Mouse (Mus musculus): ENCODE data around the gene Aebp1.
A peak's percentile ranks its signal among the peaks of the same experiment; 100 is the strongest.
"Not testable (repeated sequence)": the region's sequence is repeated elsewhere in the genome, so short reads cannot be mapped to it uniquely, and the experiment has no call there.

Gene Aebp1

GRCm38 (mm10) chr11:5855902-5856301 lies 5.8 kb upstream of the Aebp1 start:
- no peak for DNase-seq (ENCODE audit: low spot score)

- no peak for DNase-seq (ENCODE audit: low spot score)
Measured at GRCm38 (mm10) chr11:5856479-5857130, 5.1 kb upstream of the Aebp1 start.

GRCm38 (mm10) chr11:5858723-5859122 lies 3.0 kb upstream of the Aebp1 start:
- no peak for DNase-seq (ENCODE audit: low spot score)

DNA sequence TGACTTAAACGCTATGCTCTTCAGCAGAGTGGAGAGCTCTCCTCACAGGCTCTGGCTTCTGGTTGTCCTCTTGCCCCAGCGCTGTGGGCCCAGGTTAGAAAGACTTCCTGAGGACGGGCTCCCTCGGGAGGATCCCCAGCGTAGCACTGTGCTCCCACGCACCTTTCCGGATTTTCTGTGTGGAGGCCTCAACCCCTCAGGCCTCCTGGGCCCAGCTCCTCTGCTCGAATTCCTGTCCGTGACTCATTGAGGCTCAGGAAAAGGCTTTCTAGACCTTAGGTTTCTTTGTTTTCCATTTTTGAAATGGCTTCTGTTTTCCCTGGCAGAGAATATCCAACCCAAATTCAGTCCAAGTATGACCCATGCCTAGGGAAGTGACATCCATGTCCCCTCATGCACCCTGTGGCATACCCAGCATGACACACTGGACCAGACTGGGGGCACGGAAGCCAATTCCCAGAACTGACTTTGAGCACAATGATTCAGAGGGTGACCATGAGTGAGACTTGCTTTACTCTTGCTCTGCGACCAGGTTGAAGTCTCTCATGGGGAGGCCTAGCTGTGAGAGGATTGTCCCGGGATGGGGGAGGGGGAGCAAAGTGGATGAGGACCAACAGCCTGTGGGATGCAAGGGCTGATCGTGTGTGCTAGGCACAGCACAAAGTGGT lies 1.7 kb upstream of the Aebp1 start:
- no peak for DNase-seq (ENCODE audit: low spot score)

GRCm38 (mm10) chr11:5860639-5861038 lies 1.1 kb upstream of the Aebp1 start:
- DNase-seq (ENCODE audit: low spot score), result no peak

DNA sequence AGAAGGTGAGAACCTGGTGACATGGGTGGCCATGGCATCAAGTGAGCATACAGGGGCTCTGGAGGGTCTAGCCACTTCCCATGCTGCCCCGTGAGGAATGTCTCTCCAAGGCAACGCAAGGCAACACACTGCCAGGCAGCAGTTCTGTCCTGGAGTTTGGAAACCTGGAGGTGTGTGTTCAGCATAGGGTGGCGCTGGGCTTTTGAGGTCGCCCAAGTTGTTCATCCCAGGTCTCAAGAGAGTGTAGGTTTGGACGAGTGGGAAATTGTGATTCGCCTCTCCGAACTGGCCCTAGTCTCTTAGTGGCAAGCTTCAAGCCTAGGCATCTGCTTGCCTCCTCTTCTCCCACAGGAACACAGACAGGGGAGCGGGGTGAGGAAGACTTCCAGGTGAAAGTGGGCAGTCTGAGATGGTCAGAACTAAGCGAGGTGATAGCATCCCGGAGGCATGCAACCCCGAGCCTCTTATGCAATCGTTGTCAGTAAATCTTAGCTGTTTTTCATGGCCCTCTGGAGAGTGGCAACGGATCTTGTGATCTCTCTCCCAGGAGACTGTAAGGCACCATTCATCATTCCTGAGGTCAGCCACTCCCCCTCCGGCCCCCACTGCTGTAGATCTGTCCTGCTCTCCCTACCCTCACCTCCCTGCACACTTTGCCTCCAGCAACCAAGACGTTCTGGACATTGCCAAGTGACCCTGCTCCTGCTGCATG lies 803 bp downstream of the Aebp1 start:
- DNase-seq (ENCODE audit: low spot score), result no peak

GRCm38 (mm10) chr11:5867196-5867595 lies 5.4 kb downstream of the Aebp1 start:
- no peak for DNase-seq (ENCODE audit: low spot score)

DNA sequence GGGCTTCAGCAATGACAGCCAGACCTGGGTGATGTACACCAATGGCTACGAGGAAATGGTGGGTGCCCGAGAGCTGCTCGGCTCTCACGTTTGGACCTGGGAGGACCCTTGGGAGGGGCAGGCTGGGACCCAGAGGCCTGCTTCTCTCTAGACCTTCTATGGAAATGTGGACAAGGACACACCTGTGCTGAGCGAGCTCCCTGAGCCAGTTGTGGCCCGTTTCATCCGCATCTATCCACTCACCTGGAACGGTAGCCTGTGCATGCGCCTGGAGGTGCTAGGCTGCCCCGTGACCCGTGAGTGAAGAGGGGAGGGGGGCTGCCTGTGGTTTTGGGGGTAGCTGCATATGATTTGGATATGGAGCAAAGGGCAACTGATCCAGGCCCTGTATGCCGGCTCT lies 6.6 kb downstream of the Aebp1 start:
- no peak for DNase-seq (ENCODE audit: low spot score)

- DNase-seq (ENCODE audit: low spot score), result no peak
Measured at GRCm38 (mm10) chr11:5869331-5869730, 7.6 kb downstream of the Aebp1 start.

DNA sequence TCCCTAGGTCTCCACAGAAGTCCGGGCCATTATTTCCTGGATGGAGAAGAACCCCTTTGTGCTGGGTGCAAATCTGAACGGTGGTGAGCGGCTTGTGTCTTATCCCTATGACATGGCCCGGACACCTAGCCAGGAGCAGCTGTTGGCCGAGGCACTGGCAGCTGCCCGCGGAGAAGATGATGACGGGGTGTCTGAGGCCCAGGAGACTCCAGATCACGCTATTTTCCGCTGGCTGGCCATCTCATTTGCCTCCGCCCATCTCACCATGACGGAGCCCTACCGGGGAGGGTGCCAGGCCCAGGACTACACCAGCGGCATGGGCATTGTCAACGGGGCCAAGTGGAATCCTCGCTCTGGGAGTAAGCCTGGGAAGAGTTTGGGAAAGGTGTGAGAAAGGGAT lies 8.3 kb downstream of the Aebp1 start:
- DNase-seq (ENCODE audit: low spot score), result no peak

GRCm38 (mm10) chr11:5872707-5873106 lies 11.0 kb downstream of the Aebp1 start:
- DNase-seq (ENCODE audit: low spot score), result no peak

DNA sequence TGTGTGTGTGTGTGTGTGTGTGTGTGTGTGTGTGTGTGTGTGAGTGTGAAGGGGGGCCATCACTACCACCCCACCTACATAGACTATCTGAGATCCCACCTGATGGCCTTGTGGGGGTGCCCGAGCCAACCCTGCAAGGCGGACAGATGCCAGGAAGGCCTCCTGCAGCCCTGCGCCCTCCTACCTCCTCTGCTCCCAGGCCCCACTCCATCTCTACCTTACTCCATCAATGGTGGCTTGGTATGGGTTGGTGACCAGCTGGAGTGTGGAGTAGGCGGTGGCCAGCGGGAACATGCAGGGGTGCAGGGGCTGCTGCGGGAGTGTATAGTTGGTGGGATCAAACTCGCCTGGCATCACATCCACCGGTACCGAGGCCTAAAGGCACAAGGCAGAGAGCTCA lies 11.4 kb downstream of the Aebp1 start:
- no peak for DNase-seq (ENCODE audit: low spot score)

DNA sequence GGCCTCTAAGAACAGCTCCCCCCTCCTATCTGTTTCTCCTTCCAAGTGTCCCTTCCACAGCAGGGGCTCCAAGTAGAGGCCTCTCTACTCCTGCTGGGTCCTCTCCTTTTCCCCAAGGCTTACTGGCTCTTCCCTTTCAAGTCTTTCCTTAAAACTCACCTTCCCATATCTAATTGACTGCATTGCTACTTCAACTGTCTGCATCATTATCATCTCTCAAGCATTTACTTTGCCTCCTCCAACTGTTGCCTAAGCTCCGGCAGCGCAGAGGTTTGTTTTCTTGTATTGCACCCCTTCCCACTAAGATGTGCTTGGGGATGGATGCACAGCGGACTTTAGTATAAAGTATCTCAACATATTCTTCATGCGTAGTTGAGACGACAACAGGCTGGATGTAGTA lies 15.7 kb downstream of the Aebp1 start:
- no peak for DNase-seq (ENCODE audit: low spot score)

GRCm38 (mm10) chr11:5877921-5878526 lies 16.3 kb downstream of the Aebp1 start, which contains the start of gene Pold2:
Gene Pold2 (minus strand): TSS chr11:5878292.
- DNase-seq (ENCODE audit: low spot score), result peak; percentile 97

- no peak for DNase-seq (ENCODE audit: low spot score)
Measured at GRCm38 (mm10) chr11:5878661-5879060, 16.9 kb downstream of the Aebp1 start.

- DNase-seq (ENCODE audit: low spot score), result peak; percentile 49
Measured at GRCm38 (mm10) chr11:5879905-5880304, 18.2 kb downstream of the Aebp1 start.

- peak; percentile 28 for DNase-seq (ENCODE audit: low spot score)
Measured at GRCm38 (mm10) chr11:5882518-5882917, 20.8 kb downstream of the Aebp1 start.

DNA sequence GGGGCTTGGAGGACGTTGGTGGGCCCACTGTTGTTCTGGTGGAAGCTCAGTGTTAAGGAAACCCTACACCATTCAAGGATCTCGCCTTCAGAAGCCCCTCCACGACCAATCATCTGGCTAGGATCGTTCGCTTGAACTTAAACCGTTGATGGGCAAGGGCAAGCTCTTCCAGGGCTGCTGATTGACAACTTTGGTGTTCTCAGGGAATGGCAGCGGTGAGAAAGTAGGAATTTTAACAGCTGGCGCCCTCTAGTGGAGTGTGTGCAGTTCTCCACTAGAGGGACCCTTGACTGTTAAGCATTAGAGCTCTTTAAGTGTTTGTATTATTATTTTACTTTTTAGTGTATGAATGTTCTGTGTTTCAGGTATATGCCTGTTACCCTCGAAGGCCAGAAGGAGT lies 24.4 kb downstream of the Aebp1 start:
- peak; percentile 41 for DNase-seq (ENCODE audit: low spot score)

DNA sequence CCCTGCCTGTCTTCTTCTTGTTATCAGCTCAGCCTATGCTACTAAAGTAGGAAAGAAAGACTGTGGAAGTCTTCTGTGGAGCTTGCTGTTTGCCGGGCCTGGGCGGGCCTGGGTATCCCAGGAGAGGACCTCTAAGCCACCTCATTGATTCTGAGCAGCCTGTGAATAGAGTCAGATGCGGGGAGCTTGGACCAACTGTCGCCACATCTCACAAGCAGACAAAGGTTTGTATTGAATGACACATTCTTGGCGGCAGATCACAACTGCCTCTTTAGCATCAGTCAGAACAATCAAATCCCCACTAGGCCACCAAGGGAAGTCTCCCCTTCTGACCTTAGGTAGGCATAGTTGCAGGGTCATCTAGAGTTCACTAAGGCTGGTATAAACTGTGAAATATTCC lies 25.5 kb downstream of the Aebp1 start:
- no peak for DNase-seq (ENCODE audit: low spot score)

GRCm38 (mm10) chr11:5888563-5888962 lies 26.8 kb downstream of the Aebp1 start:
- DNase-seq (ENCODE audit: low spot score), result not testable (repeated sequence)

DNA sequence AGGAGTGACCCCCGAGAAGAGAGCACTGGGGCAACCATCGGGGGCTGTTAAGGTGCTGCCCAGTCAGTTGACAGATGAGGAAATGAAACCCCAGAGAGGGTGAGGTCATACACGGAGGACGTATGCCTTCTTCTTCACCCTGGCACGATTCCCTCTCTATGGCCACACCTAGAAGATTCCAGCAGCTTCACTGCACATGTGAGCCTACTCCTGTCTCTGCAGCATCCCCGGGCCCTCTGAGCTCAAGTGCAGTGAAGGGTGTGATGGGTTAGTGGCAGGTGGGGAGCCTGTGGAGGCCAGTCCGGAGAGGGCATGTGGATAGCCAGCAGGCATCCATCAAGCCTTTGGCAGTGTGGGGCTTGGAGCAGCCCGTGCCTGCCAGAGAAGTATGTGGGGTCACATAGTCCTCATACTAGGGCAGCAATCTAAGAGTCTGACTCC lies 30.4 kb downstream of the Aebp1 start:
- DNase-seq (ENCODE audit: low spot score), result no peak

- DNase-seq (ENCODE audit: low spot score), result no peak
Measured at GRCm38 (mm10) chr11:5892810-5893368, 31.1 kb downstream of the Aebp1 start.
